8 mouse cellular contexts compared by ENCODE assay signal in the genomic region with DNA sequence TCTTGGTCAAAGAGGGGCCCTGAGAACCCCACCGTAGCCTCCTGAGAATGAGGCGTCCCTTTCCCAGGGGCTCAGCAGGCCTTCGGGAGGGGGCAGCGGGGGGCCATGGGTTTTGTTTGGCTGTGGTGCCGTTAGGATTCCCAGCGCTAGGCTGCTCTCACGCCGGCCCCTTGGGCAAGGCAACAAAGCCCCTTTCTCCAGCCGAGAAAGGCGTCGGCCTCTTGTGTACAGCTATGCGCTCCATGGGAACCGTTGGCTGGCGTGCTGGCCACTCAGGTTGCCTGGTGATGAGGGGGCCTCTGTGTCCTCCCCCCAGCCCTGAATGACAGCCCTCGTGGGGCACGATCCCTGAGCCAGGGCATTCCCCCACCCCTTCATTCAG. TPM values are rescaled to one million over a fixed set of nuclear protein-coding genes. Genes with fewer than 3 reads are reported as not detected.
A peak's percentile ranks its signal among the peaks of the same experiment; 100 is the strongest.
DNase-seq lines count a peak whose midpoint lies in the region; ATAC-seq lines count a peak whose summit lies in the region.

No protein-coding gene starts in this region.

- 7% methylated on average over 16 of the region's 16 CpGs for WGBS in lung, embryonic 15.5 days
- WGBS in embryonic facial prominence, embryonic 12.5 days, result 2% methylated on average over 16 of the region's 16 CpGs
- WGBS in hindbrain, embryonic 14.5 days, result 2% methylated on average over 16 of the region's 16 CpGs

- H3K4me2 ChIP-seq in lung, embryonic 15.5 days, result peak overlapping the region; percentile 91
- H3K4me2 ChIP-seq in embryonic facial prominence, embryonic 12.5 days (replicated peaks), result peak overlapping the region; percentile 76
- H3K4me2 ChIP-seq in hindbrain, embryonic 14.5 days (replicated peaks), result peak overlapping the region; percentile 87

- ATAC-seq in lung, embryonic 15.5 days (ENCODE audit: borderline replicate concordance, extremely low read depth, low FRiP score, low TSS enrichment), result no peak
- ATAC-seq in embryonic facial prominence, embryonic 12.5 days (ENCODE audit: insufficient number of reproducible peaks, insufficient read depth, low FRiP score, low TSS enrichment), result no peak
- ATAC-seq in hindbrain, embryonic 14.5 days (ENCODE audit: low FRiP score), result peak; percentile 36

- H3K9ac ChIP-seq in lung, embryonic 15.5 days, result peak overlapping the region; percentile 77
- H3K9ac ChIP-seq in embryonic facial prominence, embryonic 12.5 days, result peak overlapping the region; percentile 63
- peak overlapping the region; percentile 64 for H3K9ac ChIP-seq in hindbrain, embryonic 14.5 days

- peaks cover 69% of the 10 kb centered on the region for H3K4me1 ChIP-seq in lung, embryonic 15.5 days
- peaks cover 69% of the 10 kb centered on the region for H3K4me1 ChIP-seq in embryonic facial prominence, embryonic 12.5 days
- H3K4me1 ChIP-seq in hindbrain, embryonic 14.5 days (replicated peaks; ENCODE audit: control insufficient read depth, insufficient read depth, low read length), result peaks cover 46% of the 10 kb centered on the region

- no peaks in the 10 kb centered on the region for H3K9me3 ChIP-seq in lung, embryonic 15.5 days
- H3K9me3 ChIP-seq in embryonic facial prominence, embryonic 12.5 days, result no peaks in the 10 kb centered on the region
- no peaks in the 10 kb centered on the region for H3K9me3 ChIP-seq in hindbrain, embryonic 14.5 days (ENCODE audit: control insufficient read depth, low read length)

- peak overlapping the region; percentile 99 for H3K27ac ChIP-seq in lung, embryonic 15.5 days
- peak overlapping the region; percentile 85 for H3K27ac ChIP-seq in embryonic facial prominence, embryonic 12.5 days
- H3K27ac ChIP-seq in hindbrain, embryonic 14.5 days, result peak overlapping the region; percentile 88

- no peak for DNase-seq in lung, postnatal 14 days
- peak; percentile 63 for DNase-seq in hindbrain, embryonic 14.5 days (ENCODE audit: low spot score)
- DNase-seq in mesoderm, embryonic 11.5 days (ENCODE audit: low read depth, low spot score), result peak; percentile 59
- DNase-seq in ovary, postnatal 14 days (ENCODE audit: low spot score), result no peak
- DNase-seq in adrenal gland, postnatal 36 days, result no peak
- DNase-seq in frontal cortex, adult 2 months (ENCODE audit: extremely low spot score in 1 of 2, low spot score in 1 of 2), result no peak

- peaks cover 9% of the 10 kb centered on the region for H3K36me3 ChIP-seq in lung, embryonic 15.5 days
- H3K36me3 ChIP-seq in embryonic facial prominence, embryonic 12.5 days, result no peaks in the 10 kb centered on the region
- H3K36me3 ChIP-seq in hindbrain, embryonic 14.5 days (replicated peaks; ENCODE audit: control insufficient read depth, insufficient read depth), result peaks cover 14% of the 10 kb centered on the region

- peak overlapping the region; percentile 68 for H3K4me3 ChIP-seq in lung, embryonic 15.5 days
- H3K4me3 ChIP-seq in embryonic facial prominence, embryonic 12.5 days, result peak overlapping the region; percentile 53
- peak overlapping the region; percentile 55 for H3K4me3 ChIP-seq in hindbrain, embryonic 14.5 days (replicated peaks; ENCODE audit: low read length)

- peaks cover 36% of the 10 kb centered on the region for H3K27me3 ChIP-seq in lung, embryonic 15.5 days
- peaks cover 85% of the 10 kb centered on the region for H3K27me3 ChIP-seq in embryonic facial prominence, embryonic 12.5 days
- peaks cover 32% of the 10 kb centered on the region for H3K27me3 ChIP-seq in hindbrain, embryonic 14.5 days (ENCODE audit: control insufficient read depth, insufficient read depth, low read length)

RNA-seq across cellular contexts. Expression of a gene that starts 1.5 kb away (rescaled TPM):
- polyA plus RNA-seq in lung, embryonic 15.5 days (2015; fragmentation: Nextera tagmentation; extraction: Ambion mirVana), result 22.5 and 27.8 TPM in 2 replicates
- polyA plus RNA-seq in embryonic facial prominence, embryonic 12.5 days (2016; fragmentation: Nextera tagmentation; extraction: Ambion mirVana), result 14.0 and 14.2 TPM in 2 replicates
- polyA plus RNA-seq in hindbrain, embryonic 14.5 days (2014; fragmentation: Nextera tagmentation; extraction: Ambion mirVana), result 25.7 and 30.1 TPM in 2 replicates
- total RNA-seq in adrenal gland, postnatal 36 days (2021), result 10 to 100 TPM in 1 of 2 experiments, 1 to 10 TPM in 1; 9.6 to 12.7 TPM
- polyA plus RNA-seq in frontal cortex, adult 2 months (2012; rRNA removed), result 28.7 and 36.2 TPM in 2 replicates

RNA-seq across cellular contexts. Expression of a gene that starts 40.2 kb away (rescaled TPM):
- polyA plus RNA-seq in lung, embryonic 15.5 days (2015; fragmentation: Nextera tagmentation; extraction: Ambion mirVana), result 38.0 and 39.1 TPM in 2 replicates
- 60.6 and 62.6 TPM in 2 replicates for polyA plus RNA-seq in embryonic facial prominence, embryonic 12.5 days (2016; fragmentation: Nextera tagmentation; extraction: Ambion mirVana)
- polyA plus RNA-seq in hindbrain, embryonic 14.5 days (2014; fragmentation: Nextera tagmentation; extraction: Ambion mirVana), result 95.0 and 98.9 TPM in 2 replicates
- 100 to 1,000 TPM in 1 of 2 experiments, 10 to 100 TPM in 1; 42.4 to 108 TPM for total RNA-seq in adrenal gland, postnatal 36 days (2021)
- 137 and 141 TPM in 2 replicates for polyA plus RNA-seq in frontal cortex, adult 2 months (2012; rRNA removed)

RNA-seq across cellular contexts. Expression of a gene that starts 43.8 kb away (rescaled TPM):
- 0.28 TPM in 1 of 2 replicates, not detected in the other for polyA plus RNA-seq in lung, embryonic 15.5 days (2015; fragmentation: Nextera tagmentation; extraction: Ambion mirVana)
- polyA plus RNA-seq in embryonic facial prominence, embryonic 12.5 days (2016; fragmentation: Nextera tagmentation; extraction: Ambion mirVana), result 0.53 and 1.1 TPM in 2 replicates
- 0.61 TPM in 1 of 2 replicates, not detected in the other for polyA plus RNA-seq in hindbrain, embryonic 14.5 days (2014; fragmentation: Nextera tagmentation; extraction: Ambion mirVana)
- not detected for total RNA-seq in adrenal gland, postnatal 36 days (2021)
- 0.21 and 0.34 TPM in 2 replicates for polyA plus RNA-seq in frontal cortex, adult 2 months (2012; rRNA removed)

Comparison
In these comparisons a context has a peak if more than half of its experiments do, and no peak if none do; other contexts are left out.
1. DNase-seq: peak in hindbrain, embryonic 14.5 days (single experiment) and mesoderm, embryonic 11.5 days (single experiment); none in lung, postnatal 14 days (single experiment), ovary, postnatal 14 days (single experiment), adrenal gland, postnatal 36 days (0 of 2) and frontal cortex, adult 2 months (0 of 2).
2. Peak in every context shown above with its lines, with median percentiles within 50 percentile points of each other: H3K27ac ChIP-seq, H3K4me2 ChIP-seq, H3K4me3 ChIP-seq and H3K9ac ChIP-seq.